Mouse (Mus musculus): ENCODE results near the gene Sgtb. TPM values are rescaled to one million over a fixed set of nuclear protein-coding genes. Genes with fewer than 3 reads are reported as not detected.

Gene Sgtb
- polyA plus RNA-seq, 1 experiment from 2014 or later, result 4.9 TPM

- ATAC-seq (ENCODE audit: insufficient read depth, low FRiP score), result no peak
- Histone ChIP-seq H3K9me3 (replicated peaks; ENCODE audit: control insufficient read depth, low read length) (peaks cover 8% of the 10 kb centered on the region), H3K9ac (ENCODE audit: low read length) (no peak overlapping the region), H3K27me3 (ENCODE audit: control insufficient read depth, insufficient read depth, low read length) (no peaks in the 10 kb centered on the region), H3K4me3 (replicated peaks; ENCODE audit: low read length) (no peak overlapping the region), H3K4me1 (ENCODE audit: control insufficient read depth, insufficient read depth, low read length) (no peaks in the 10 kb centered on the region), H3K36me3 (ENCODE audit: control insufficient read depth, insufficient read depth, low read length) (no peaks in the 10 kb centered on the region; the same call in 1 of the 2 replicates), H3K4me2 (ENCODE audit: low read depth, low read length) (no peak overlapping the region), H3K27ac (ENCODE audit: low read length) (no peak overlapping the region)
- WGBS, result 77% methylated on average over 4 of the region's 4 CpGs
These were observed 9.1 kb upstream of the Sgtb start for GRCm38 (mm10) chr13:104100416-104100815.

- Histone ChIP-seq H3K4me2 (ENCODE audit: low read depth, low read length) (no peak overlapping the region), H3K9me3 (replicated peaks; ENCODE audit: control insufficient read depth, low read length) (peaks cover 8% of the 10 kb centered on the region), H3K27me3 (ENCODE audit: control insufficient read depth, insufficient read depth, low read length) (no peaks in the 10 kb centered on the region), H3K9ac (ENCODE audit: low read length) (no peak overlapping the region), H3K4me1 (ENCODE audit: control insufficient read depth, insufficient read depth, low read length) (no peaks in the 10 kb centered on the region), H3K4me3 (replicated peaks; ENCODE audit: low read length) (no peak overlapping the region), H3K36me3 (ENCODE audit: control insufficient read depth, insufficient read depth, low read length) (no peaks in the 10 kb centered on the region; the same call in 1 of the 2 replicates), H3K27ac (ENCODE audit: low read length) (no peak overlapping the region)
- 80% methylated on average over 5 of the region's 5 CpGs for WGBS
- no peak for ATAC-seq (ENCODE audit: insufficient read depth, low FRiP score)
These were observed 7.8 kb upstream of the Sgtb start for GRCm38 (mm10) chr13:104101606-104102235.

GRCm38 (mm10) chr13:104108651-104109287 lies 772 bp upstream of the Sgtb start:
- peaks cover 8% of the 10 kb centered on the region for H3K9me3 ChIP-seq (replicated peaks; ENCODE audit: control insufficient read depth, low read length)
- H3K27me3 ChIP-seq (ENCODE audit: control insufficient read depth, insufficient read depth, low read length), result no peaks in the 10 kb centered on the region
- H3K36me3 ChIP-seq (ENCODE audit: control insufficient read depth, insufficient read depth, low read length), result no peaks in the 10 kb centered on the region; the same call in 1 of the 2 replicates
- H3K4me2 ChIP-seq (ENCODE audit: low read depth, low read length), result peak overlapping the region; percentile 97
- H3K27ac ChIP-seq (ENCODE audit: low read length), result peak overlapping the region; percentile 76
- peaks cover 3% of the 10 kb centered on the region; the same call in 1 of the 2 replicates for H3K4me1 ChIP-seq (ENCODE audit: control insufficient read depth, insufficient read depth, low read length)
- peak overlapping the region; percentile 77 for H3K4me3 ChIP-seq (replicated peaks; ENCODE audit: low read length)
- ATAC-seq (ENCODE audit: insufficient read depth, low FRiP score), result no peak
- under 1% methylated on average over 24 of the region's 24 CpGs for WGBS
- H3K9ac ChIP-seq (ENCODE audit: low read length), result peak overlapping the region; percentile 83

GRCm38 (mm10) chr13:104109816-104110521 lies 428 bp downstream of the Sgtb start:
- H3K9me3 ChIP-seq (replicated peaks; ENCODE audit: control insufficient read depth, low read length), result no peaks in the 10 kb centered on the region; the same call in 1 of the 2 replicates
- H3K36me3 ChIP-seq (ENCODE audit: control insufficient read depth, insufficient read depth, low read length), result no peaks in the 10 kb centered on the region
- no peaks in the 10 kb centered on the region for H3K27me3 ChIP-seq (ENCODE audit: control insufficient read depth, insufficient read depth, low read length)
- H3K4me1 ChIP-seq (ENCODE audit: control insufficient read depth, insufficient read depth, low read length), result peaks cover 3% of the 10 kb centered on the region; the same call in 1 of the 2 replicates
- peak overlapping the region; percentile 21; the same call in 1 of the 2 replicates for H3K27ac ChIP-seq (ENCODE audit: low read length)
- H3K4me2 ChIP-seq (ENCODE audit: low read depth, low read length), result peak overlapping the region; percentile 70
- peak overlapping the region; percentile 75 for H3K9ac ChIP-seq (ENCODE audit: low read length)
- peak overlapping the region; percentile 77 for H3K4me3 ChIP-seq (replicated peaks; ENCODE audit: low read length)
- peak; percentile 56 for ATAC-seq (ENCODE audit: insufficient read depth, low FRiP score)
- 2% methylated on average over 38 of the region's 38 CpGs for WGBS

- Histone ChIP-seq H3K9ac (ENCODE audit: low read length) (peak overlapping the region; percentile 75; the same call in 1 of the 2 replicates), H3K27me3 (ENCODE audit: control insufficient read depth, insufficient read depth, low read length) (no peaks in the 10 kb centered on the region), H3K27ac (ENCODE audit: low read length) (no peak overlapping the region), H3K4me1 (ENCODE audit: control insufficient read depth, insufficient read depth, low read length) (peaks cover 3% of the 10 kb centered on the region; the same call in 1 of the 2 replicates), H3K9me3 (replicated peaks; ENCODE audit: control insufficient read depth, low read length) (no peaks in the 10 kb centered on the region), H3K4me2 (ENCODE audit: low read depth, low read length) (peak overlapping the region; percentile 70), H3K36me3 (ENCODE audit: control insufficient read depth, insufficient read depth, low read length) (no peaks in the 10 kb centered on the region), H3K4me3 (replicated peaks; ENCODE audit: low read length) (peak overlapping the region; percentile 77)
- no peak for ATAC-seq (ENCODE audit: insufficient read depth, low FRiP score)
- 42% methylated on average over 7 of the region's 7 CpGs for WGBS
These were observed 985 bp downstream of the Sgtb start for GRCm38 (mm10) chr13:104110526-104110925.

- no peak overlapping the region for H3K9ac ChIP-seq (ENCODE audit: low read length)
- H3K27ac ChIP-seq (ENCODE audit: low read length), result no peak overlapping the region
- no peak overlapping the region for H3K4me3 ChIP-seq (replicated peaks; ENCODE audit: low read length)
- ATAC-seq (ENCODE audit: insufficient read depth, low FRiP score), result no peak
- H3K4me1 ChIP-seq (ENCODE audit: control insufficient read depth, insufficient read depth, low read length), result peaks cover 3% of the 10 kb centered on the region; the same call in 1 of the 2 replicates
- H3K4me2 ChIP-seq (ENCODE audit: low read depth, low read length), result no peak overlapping the region
- no peaks in the 10 kb centered on the region for H3K36me3 ChIP-seq (ENCODE audit: control insufficient read depth, insufficient read depth, low read length)
- no peaks in the 10 kb centered on the region for H3K9me3 ChIP-seq (replicated peaks; ENCODE audit: control insufficient read depth, low read length)
- WGBS, result 66% methylated on average over 12 of the region's 12 CpGs
- H3K27me3 ChIP-seq (ENCODE audit: control insufficient read depth, insufficient read depth, low read length), result no peaks in the 10 kb centered on the region
These were observed 2.8 kb downstream of the Sgtb start for GRCm38 (mm10) chr13:104112266-104112900.

GRCm38 (mm10) chr13:104113782-104114181 lies 4.2 kb downstream of the Sgtb start:
- no peak overlapping the region for H3K4me2 ChIP-seq (ENCODE audit: low read depth, low read length)
- H3K4me3 ChIP-seq (replicated peaks; ENCODE audit: low read length), result no peak overlapping the region
- H3K4me1 ChIP-seq (ENCODE audit: control insufficient read depth, insufficient read depth, low read length), result no peaks in the 10 kb centered on the region
- no peak for ATAC-seq (ENCODE audit: insufficient read depth, low FRiP score)
- no peaks in the 10 kb centered on the region for H3K36me3 ChIP-seq (ENCODE audit: control insufficient read depth, insufficient read depth, low read length)
- no peaks in the 10 kb centered on the region for H3K9me3 ChIP-seq (replicated peaks; ENCODE audit: control insufficient read depth, low read length)
- WGBS, result 95% methylated on average over 4 of the region's 4 CpGs
- H3K9ac ChIP-seq (ENCODE audit: low read length), result no peak overlapping the region
- H3K27me3 ChIP-seq (ENCODE audit: control insufficient read depth, insufficient read depth, low read length), result no peaks in the 10 kb centered on the region
- no peak overlapping the region for H3K27ac ChIP-seq (ENCODE audit: low read length)

- Histone ChIP-seq H3K27me3 (ENCODE audit: control insufficient read depth, insufficient read depth, low read length) (no peaks in the 10 kb centered on the region), H3K4me2 (ENCODE audit: low read depth, low read length) (no peak overlapping the region), H3K4me3 (replicated peaks; ENCODE audit: low read length) (no peak overlapping the region), H3K9me3 (replicated peaks; ENCODE audit: control insufficient read depth, low read length) (no peaks in the 10 kb centered on the region), H3K36me3 (ENCODE audit: control insufficient read depth, insufficient read depth, low read length) (no peaks in the 10 kb centered on the region), H3K27ac (ENCODE audit: low read length) (no peak overlapping the region), H3K4me1 (ENCODE audit: control insufficient read depth, insufficient read depth, low read length) (no peaks in the 10 kb centered on the region), H3K9ac (ENCODE audit: low read length) (no peak overlapping the region)
- WGBS, result 82% methylated on average over 2 of the region's 2 CpGs
- no peak for ATAC-seq (ENCODE audit: insufficient read depth, low FRiP score)
These were observed 5.3 kb downstream of the Sgtb start for GRCm38 (mm10) chr13:104114827-104115226.
